Mouse (Mus musculus) central nervous system, embryonic 18 days (tissue): Measurements from ENCODE around the gene Gm6309. TPM values are rescaled to one million over a fixed set of nuclear protein-coding genes. Genes with fewer than 3 reads are reported as not detected.

Source experiments
- polyA plus RNA-seq: library from polyadenylated mRNA; depleted of rRNA; stranded (reverse); fragments of >200 nt; gene quantifications from 2 replicates; pipeline ENCODE4 v1.2.3, GENCODE M21; 2012; rRNA removed

Gm6309 gene
- not detected in 2 replicates for polyA plus RNA-seq

GRCm38 (mm10) chr5:146170621-146171020 is at the start of gene Gm6309:
Gene Gm6309, minus strand, starts transcription at chr5:146170721.

DNA sequence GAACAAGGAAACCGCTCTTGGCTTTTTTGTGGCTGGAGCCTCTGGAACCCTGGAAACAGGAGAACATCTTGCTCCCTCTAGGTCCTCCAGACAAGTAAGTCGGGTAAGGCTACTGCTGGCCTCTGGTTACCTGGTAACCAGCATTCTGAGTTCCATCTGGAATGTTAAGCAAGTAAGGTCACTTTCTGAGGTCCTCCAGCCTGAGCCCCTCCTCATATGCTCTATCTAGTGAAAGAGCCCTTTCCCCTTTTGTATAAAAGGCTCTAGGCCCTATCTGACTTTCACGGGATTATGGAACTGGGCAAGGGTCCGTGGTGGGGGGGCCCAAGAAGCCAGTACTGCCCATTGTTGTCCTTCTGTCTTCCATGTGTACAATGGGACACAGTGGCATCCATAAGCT is 14.7 kb upstream of the Gm6309 start, which contains the start of gene 1700001J03Rik:
Gene 1700001J03Rik (minus strand): TSS at position 101 of the 400 bp plus-strand sequence.

GRCm38 (mm10) chr5:146160439-146160838 is 10.1 kb downstream of the Gm6309 start, which contains the start of gene Gm5565:
Gene Gm5565, minus strand, starts transcription at chr5:146160539.

Other genes starting within 250 kb of the Gm6309 start
- gene Cyp3a25, start 161.1 kb downstream of the Gm6309 start, polyA plus RNA-seq, result not detected in 2 replicates
- gene Cyp3a59, start 91.5 kb downstream of the Gm6309 start, polyA plus RNA-seq, result not detected in 2 replicates
- gene Gm5565, start 10.2 kb downstream of the Gm6309 start, polyA plus RNA-seq, result not detected in 2 replicates
- gene 1700001J03Rik, start 14.6 kb upstream of the Gm6309 start, polyA plus RNA-seq, result 0.51 and 0.78 TPM in 2 replicates
- gene Rnf6, start 50.8 kb upstream of the Gm6309 start, polyA plus RNA-seq, result 21.4 and 22.5 TPM in 2 replicates
- 62.7 and 62.9 TPM in 2 replicates for gene Cdk8, start 60.5 kb upstream of the Gm6309 start, polyA plus RNA-seq
- gene Wasf3, start 214.3 kb upstream of the Gm6309 start, polyA plus RNA-seq, result 26.3 and 27.3 TPM in 2 replicates